In the genomic region with DNA sequence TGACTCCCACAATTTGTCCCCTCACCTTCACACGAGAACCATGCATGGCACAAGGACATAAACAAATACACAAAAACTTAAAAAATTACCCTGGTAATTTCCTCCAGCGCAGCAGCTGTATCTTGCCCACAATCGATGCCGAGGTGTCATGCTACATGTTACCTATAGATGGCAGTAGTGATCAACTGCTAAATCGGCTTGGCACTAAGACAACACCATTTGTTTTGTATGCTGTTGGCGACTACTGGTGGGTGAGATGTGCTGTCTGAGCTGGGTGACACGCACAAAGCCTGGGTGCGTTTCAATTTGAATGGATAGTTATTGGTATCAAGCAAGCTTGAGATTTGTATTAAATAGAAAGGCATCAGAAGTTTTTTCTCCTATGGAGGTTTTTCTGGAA, we compare ENCODE assay signal across 8 mouse cellular contexts. TPM values are rescaled to one million over a fixed set of nuclear protein-coding genes. Genes with fewer than 3 reads are reported as not detected.
DNase-seq lines count a peak whose midpoint lies in the region; ATAC-seq and TF ChIP-seq lines count a peak whose summit lies in the region.

No protein-coding gene starts in this region.

- no peak for TF ChIP-seq POLR2A in thymus, adult 2 months (IDR thresholded peaks at IDR 0.05; ENCODE audit: control insufficient read depth, extremely low read depth, insufficient read depth, low read length, poor library complexity)

- H3K27me3 ChIP-seq in C2C12 (ENCODE audit: control insufficient read depth, insufficient read depth, insufficient read length), result no peaks in the 10 kb centered on the region
- H3K27me3 ChIP-seq in limb, embryonic 11.5 days (ENCODE audit: control insufficient read depth, insufficient read depth, low read length), result no peaks in the 10 kb centered on the region
- H3K27me3 ChIP-seq in midbrain, postnatal 0 days (ENCODE audit: insufficient read depth, low read length), result peaks cover 5% of the 10 kb centered on the region; the same call in 1 of the 2 replicates
- H3K27me3 ChIP-seq in thymus, adult 2 months (ENCODE audit: control insufficient read depth, insufficient read depth, low read length), result no peaks in the 10 kb centered on the region

- no peaks in the 10 kb centered on the region for H3K9me3 ChIP-seq in limb, embryonic 11.5 days (ENCODE audit: control insufficient read depth, low read length)
- no peaks in the 10 kb centered on the region for H3K9me3 ChIP-seq in midbrain, postnatal 0 days (ENCODE audit: low read length)

- H3K79me3 ChIP-seq in C2C12 (ENCODE audit: low read depth), result no peaks in the 10 kb centered on the region

- H3K4me3 ChIP-seq in C2C12 (ENCODE audit: insufficient read depth, poor library complexity, severe bottlenecking), result no peak overlapping the region
- H3K4me3 ChIP-seq in limb, embryonic 11.5 days (ENCODE audit: low read depth, low read length), result no peak overlapping the region
- H3K4me3 ChIP-seq in midbrain, postnatal 0 days (ENCODE audit: low read depth, low read length), result no peak overlapping the region
- no peak overlapping the region for H3K4me3 ChIP-seq in thymus, adult 2 months (ENCODE audit: control insufficient read depth, insufficient read depth, low read length)

- H3K79me2 ChIP-seq in C2C12 (ENCODE audit: control insufficient read depth, insufficient read depth), result no peaks in the 10 kb centered on the region

- H3K36me3 ChIP-seq in C2C12 (ENCODE audit: control insufficient read depth, insufficient read depth), result no peaks in the 10 kb centered on the region
- H3K36me3 ChIP-seq in limb, embryonic 11.5 days (ENCODE audit: control insufficient read depth, insufficient read depth, low read length), result no peaks in the 10 kb centered on the region
- H3K36me3 ChIP-seq in midbrain, postnatal 0 days (ENCODE audit: insufficient read depth, low read length), result no peaks in the 10 kb centered on the region
- no peaks in the 10 kb centered on the region for H3K36me3 ChIP-seq in thymus, adult 2 months (ENCODE audit: control insufficient read depth, insufficient read depth, low read length)

- no peak overlapping the region for H3K27ac ChIP-seq in limb, embryonic 11.5 days (replicated peaks; ENCODE audit: low read depth, low read length)
- no peak overlapping the region for H3K27ac ChIP-seq in midbrain, postnatal 0 days (ENCODE audit: low read depth, low read length)
- H3K27ac ChIP-seq in thymus, adult 2 months (ENCODE audit: control insufficient read depth, insufficient read depth, low read length), result no peak overlapping the region

- H3K4me1 ChIP-seq in limb, embryonic 11.5 days (ENCODE audit: control insufficient read depth, insufficient read depth, low read length), result no peaks in the 10 kb centered on the region
- no peaks in the 10 kb centered on the region for H3K4me1 ChIP-seq in midbrain, postnatal 0 days (ENCODE audit: insufficient read depth, low read length)
- peaks cover 18% of the 10 kb centered on the region for H3K4me1 ChIP-seq in thymus, adult 2 months (replicated peaks; ENCODE audit: control insufficient read depth, insufficient read depth, low read length)

- no peak overlapping the region for H3ac ChIP-seq in C2C12 (ENCODE audit: control insufficient read depth, insufficient read length, low read depth)

- peak; percentile 57 for TF ChIP-seq CTCF in C2C12 (IDR thresholded peaks at IDR 0.05; ENCODE audit: control insufficient read depth, insufficient read depth, insufficient read length)
- peak; percentile 96 for TF ChIP-seq CTCF in midbrain, postnatal 0 days (IDR thresholded peaks at IDR 0.05)
- no peak for TF ChIP-seq CTCF in thymus, adult 2 months (IDR thresholded peaks at IDR 0.05; ENCODE audit: borderline replicate concordance, control insufficient read depth, extremely low read depth, insufficient read depth, low read length, poor library complexity)

- 14% methylated on average over 8 of the region's 8 CpGs for WGBS in limb, embryonic 11.5 days
- 10% methylated on average over 8 of the region's 8 CpGs for WGBS in midbrain, postnatal 0 days
- WGBS in thymus, adult 2 months, result 5% methylated on average over 8 of the region's 8 CpGs

- DNase-seq in Muller cell, postnatal 12 days (ENCODE audit: inconsistent ontology term), result peak; percentile 56
- peak; percentile 34 to 58 for DNase-seq in cerebellum, postnatal 25 days
- DNase-seq in frontal cortex, postnatal 14 days (ENCODE audit: low spot score in 2 of 2), result peak; percentile 13 to 49
- DNase-seq in kidney, adult 8-10 months, result peak; percentile 49 to 60
- DNase-seq in limb, embryonic 11.5 days (ENCODE audit: low spot score), result peak; percentile 68
- peak; percentile 92 for DNase-seq in midbrain, postnatal 0 days (ENCODE audit: low spot score)
- DNase-seq in thymus, adult 2 months, result peak; percentile 75

- no peak overlapping the region for H3K9ac ChIP-seq in limb, embryonic 11.5 days (ENCODE audit: low read length)
- H3K9ac ChIP-seq in midbrain, postnatal 0 days (replicated peaks; ENCODE audit: low read length, poor library complexity, severe bottlenecking), result no peak overlapping the region

- no peak overlapping the region for H3K4me2 ChIP-seq in limb, embryonic 11.5 days (ENCODE audit: low read depth, severe bottlenecking)
- H3K4me2 ChIP-seq in midbrain, postnatal 0 days (ENCODE audit: low read depth, low read length, poor library complexity, severe bottlenecking), result no peak overlapping the region

- ATAC-seq in limb, embryonic 11.5 days (ENCODE audit: insufficient number of reproducible peaks, low FRiP score, low TSS enrichment, low read depth), result no peak
- peak; percentile 70 for ATAC-seq in midbrain, postnatal 0 days (ENCODE audit: low FRiP score)

TF ChIP-seq in C2C12, 6 proteins besides CTCF, POLR2A, EP300 and RAD21:
- no peak for TF ChIP-seq MAX (IDR thresholded peaks at IDR 0.05)
- TF ChIP-seq FOSL1 (IDR thresholded peaks at IDR 0.05; ENCODE audit: insufficient read depth, low read length, poor library complexity, severe bottlenecking), result no peak
- TF ChIP-seq CEBPB (IDR thresholded peaks at IDR 0.05; ENCODE audit: low read depth), result no peak
- TF ChIP-seq USF1 (IDR thresholded peaks at IDR 0.05; ENCODE audit: low read depth), result no peak
- no peak for TF ChIP-seq MYOD1 (IDR thresholded peaks at IDR 0.05; ENCODE audit: control insufficient read depth, insufficient read length, low read depth)
- TF ChIP-seq MYOG (IDR thresholded peaks at IDR 0.05; ENCODE audit: control insufficient read depth, extremely low read depth, insufficient read length), result no peak

RNA-seq across cellular contexts. Expression of a gene that starts 32.4 kb away (rescaled TPM):
- polyA plus RNA-seq in C2C12 (2012; fragmentation: generic; extraction: Trizol), result not detected
- polyA plus RNA-seq in limb, embryonic 11.5 days (2014; fragmentation: Nextera tagmentation; extraction: Ambion mirVana), result 1.2 TPM in 2 replicates
- 10.7 and 11.8 TPM in 2 replicates for total RNA-seq in midbrain, postnatal 0 days (2014; rRNA removed)
- polyA plus RNA-seq in midbrain, postnatal 0 days (2015; fragmentation: Nextera tagmentation; extraction: Ambion mirVana), result 24.1 and 32.1 TPM in 2 replicates
- polyA plus RNA-seq in thymus, adult 2 months (2012; rRNA removed), result 0.89 and 1.2 TPM in 2 replicates

Comparison
In these comparisons a context has a peak if more than half of its experiments do, and no peak if none do; other contexts are left out.
1. DNase-seq: peak in every context shown above with its lines; median percentile 92 in midbrain, postnatal 0 days; 75 in thymus, adult 2 months; 68 in limb, embryonic 11.5 days; 56 in Muller cell, postnatal 12 days; 54 in kidney, adult 8-10 months; 46 in cerebellum, postnatal 25 days; 31 in frontal cortex, postnatal 14 days.
2. RNA of a gene that starts 32.4 kb away (polyA plus RNA-seq): 24.1 to 32.1 TPM in midbrain, postnatal 0 days; 1.2 TPM in limb, embryonic 11.5 days, 0.89 to 1.2 TPM in thymus, adult 2 months and not detected in C2C12 (single experiment); every median in the first group is over 10 times any median in the second.